Mouse (Mus musculus) heart, postnatal 36 days (tissue): Measurements from ENCODE around the gene Rnf41. TPM values are rescaled to one million over a fixed set of nuclear protein-coding genes. Genes with fewer than 3 reads are reported as not detected.

ENCODE experiments used
- DNase-seq, 2 experiments: peaks; one replicate each; pipeline ENCODE4 v3.0.0; 2021 to 2022
- intact Hi-C: fragments of 180-260 bp; cut with DNase I; formaldehyde crosslinking; loops from one replicate; pipeline ENCODE4 v1.15.1; 2025
- microRNA-seq, 2 experiments: library from miRNA; unstranded; fragments of <30 nt; microRNA quantifications; one replicate each; pipeline ENCODE4 v1.2.0; 2021; ENCODE audit warnings: borderline number of aligned reads in 2 of 2
- total RNA-seq, 2 experiments: library from RNA; stranded (reverse); gene quantifications; 2 replicates each; pipeline ENCODE4 v1.2.3; 2021

Gene Rnf41
- total RNA-seq, 2 experiments from 2014 or later, result 16.3 to 18.3 TPM

- DNase-seq, result peak; percentile 87 to 90
- intact Hi-C loops, result loop anchor here (1.0 to 2.0 kb wide), 2 partner anchors 32 to 77 kb away; no protein-coding TSS in a partner anchor
These were observed 47.4 kb downstream of the Rnf41 start, which contains the start of gene Smarcc2 for GRCm38 (mm10) chr10:128458719-128459408. Gene Smarcc2, plus strand, starts transcription at chr10:128459248.

- DNase-seq, result peak; percentile 31 to 54
- intact Hi-C loops, result loop anchor here (1.0 to 2.0 kb wide), 2 partner anchors 31 to 77 kb away; no protein-coding TSS in a partner anchor
These were observed 48.2 kb downstream of the Rnf41 start for GRCm38 (mm10) chr10:128459409-128460269.

- intact Hi-C loops, result no loop called here
- DNase-seq, result no peak
These were observed 48.8 kb downstream of the Rnf41 start for GRCm38 (mm10) chr10:128460270-128460630.

GRCm38 (mm10) chr10:128474366-128474765 is 62.9 kb downstream of the Rnf41 start:
- intact Hi-C loops, result no loop called here
- no peak for DNase-seq

GRCm38 (mm10) chr10:128486370-128486769 is 74.9 kb downstream of the Rnf41 start:
- no peak for DNase-seq
- intact Hi-C loops, result no loop called here

GRCm38 (mm10) chr10:128487861-128488712 is 76.6 kb downstream of the Rnf41 start:
- intact Hi-C loops, result loop anchor here (2.0 kb wide), 1 partner anchor 49 kb away; no protein-coding TSS in a partner anchor
- no peak for DNase-seq

- intact Hi-C loops, result loop anchor here (2.0 kb wide), 1 partner anchor 48 kb away; no protein-coding TSS in a partner anchor
These were observed 77.3 kb downstream of the Rnf41 start for GRCm38 (mm10) chr10:128488776-128489175.

GRCm38 (mm10) chr10:128489380-128489779 is 77.9 kb downstream of the Rnf41 start:
- DNase-seq, result no peak
- intact Hi-C loops, result loop anchor here (2.0 kb wide), 1 partner anchor 47 kb away; no protein-coding TSS in a partner anchor

More at GRCm38 (mm10) chr10:128488776-128489175, 77.3 kb downstream of the Rnf41 start:
- no peak for DNase-seq

- intact Hi-C loops, result loop anchor here (2.0 to 5.0 kb wide), 3 partner anchors 31 to 47 kb away; partner anchors contain the start of genes Esyt1 and Smarcc2
- DNase-seq, result no peak
These were observed 78.3 kb downstream of the Rnf41 start for GRCm38 (mm10) chr10:128489785-128490184.

- intact Hi-C loops, result loop anchor here (2.0 to 5.0 kb wide), 2 partner anchors 31 to 37 kb away; partner anchors contain the start of genes Esyt1 and Smarcc2
- peak in 1 of 2 experiments; percentile 38 for DNase-seq
These were observed 78.8 kb downstream of the Rnf41 start for GRCm38 (mm10) chr10:128490232-128490631.

GRCm38 (mm10) chr10:128490912-128491311 is 79.5 kb downstream of the Rnf41 start:
- no peak for DNase-seq
- intact Hi-C loops, result loop anchor here (2.0 to 5.0 kb wide), 2 partner anchors 32 to 36 kb away; partner anchors contain the start of genes Esyt1 and Smarcc2

Small RNA genes lying within 50 kb of the gene (microRNA-seq; reads per million reads assigned to microRNA genes)
- gene Gm25361 (0 reads per million in 2 experiments), gene Gm26308 (0 reads per million in 2 experiments), gene Mir6914 (0 reads per million in 2 experiments), gene Mir6915 (0 to 0.67 reads per million in 2 experiments), gene Mir8105 (1.4 to 2.7 reads per million in 2 experiments)

Other genes starting within 250 kb of the Rnf41 start
- gene Rbms2, start 231.4 kb upstream of the Rnf41 start, total RNA-seq, result 10 to 100 TPM; 89.2 to 95.3 TPM
- gene Gls2, start 217.2 kb upstream of the Rnf41 start, total RNA-seq, result under 1 TPM; 0.58 to 0.92 TPM
- 10 to 100 TPM; 35.7 to 41.4 TPM for gene Spryd4, start 199.8 kb upstream of the Rnf41 start, total RNA-seq
- gene Mip, start 185.8 kb upstream of the Rnf41 start, total RNA-seq, result not detected
- gene Timeless, start 179.6 kb upstream of the Rnf41 start, total RNA-seq, result 10 to 100 TPM in 1 of 2 experiments, 1 to 10 TPM in 1; 8.9 to 12.2 TPM
- gene Apon, start 157.6 kb upstream of the Rnf41 start, total RNA-seq, result under 1 TPM in 1 of 2 experiments, not detected in 1; 0.19 TPM
- not detected for gene Apof, start 143.0 kb upstream of the Rnf41 start, total RNA-seq
- 10 to 100 TPM in 1 of 2 experiments, 1 to 10 TPM in 1; 8.4 to 15.4 TPM for gene Stat2, start 141.1 kb upstream of the Rnf41 start, total RNA-seq
- gene Il23a, start 112.9 kb upstream of the Rnf41 start, total RNA-seq, result not detected
- 1 to 10 TPM; 7.5 to 7.6 TPM for gene Pan2, start 108.3 kb upstream of the Rnf41 start, total RNA-seq
- 10 to 100 TPM; 65.4 to 67.3 TPM for gene Cnpy2, start 89.2 kb upstream of the Rnf41 start, total RNA-seq
- 1,000 to 10,000 TPM; 1,152 to 1,240 TPM for gene Cs, start 73.9 kb upstream of the Rnf41 start, total RNA-seq
- gene Coq10a, start 42.7 kb upstream of the Rnf41 start, total RNA-seq, result 100 to 1,000 TPM; 304 to 339 TPM
- 10 to 100 TPM; 41.2 to 43.2 TPM for gene Ankrd52, start 34.5 kb upstream of the Rnf41 start, total RNA-seq
- not detected for gene Slc39a5, start 10.4 kb upstream of the Rnf41 start, total RNA-seq
- 10 to 100 TPM; 44.6 to 49.6 TPM for gene Nabp2, start 165 bp upstream of the Rnf41 start, total RNA-seq
- 10 to 100 TPM; 79.8 to 82.7 TPM for gene Smarcc2, start 47.6 kb downstream of the Rnf41 start, total RNA-seq
- 100 to 1,000 TPM; 267 to 286 TPM for gene Myl6, start 82.5 kb downstream of the Rnf41 start, total RNA-seq
- 1 to 10 TPM; 2.8 to 3.2 TPM for gene Myl6b, start 87.0 kb downstream of the Rnf41 start, total RNA-seq
- 10 to 100 TPM; 19.3 TPM for gene Esyt1, start 114.2 kb downstream of the Rnf41 start, total RNA-seq
- 1 to 10 TPM; 7.2 to 8.8 TPM for gene Zc3h10, start 136.1 kb downstream of the Rnf41 start, total RNA-seq
- gene Rpl41, start 137.6 kb downstream of the Rnf41 start, total RNA-seq, result 1,000 to 10,000 TPM; 1,509 to 1,535 TPM
- 10 to 100 TPM; 43.4 to 50.5 TPM for gene Pa2g4, start 154.3 kb downstream of the Rnf41 start, total RNA-seq
- gene Erbb3, start 178.0 kb downstream of the Rnf41 start, total RNA-seq, result 1 to 10 TPM; 8.9 to 9.2 TPM
- 100 to 1,000 TPM; 246 to 289 TPM for gene Rps26, start 215.1 kb downstream of the Rnf41 start, total RNA-seq
- gene Ikzf4, start 234.3 kb downstream of the Rnf41 start, total RNA-seq, result under 1 TPM; 0.62 to 0.69 TPM